Mouse (Mus musculus) MEL (cell line): ENCODE results near the gene Hid1.

Experiments used
- CTCF ChIP-seq, 3 experiments: IDR thresholded peaks in 2 of 3; conservative IDR thresholded peaks in 1 of 3; 2 replicates each; pipeline ENCODE4 v1.5.1; 2011 to 2012; ENCODE audit warnings: low read length in 3 of 3, low read depth in 2 of 3, mild to moderate bottlenecking in 2 of 3, improper control_type of control experiment in 1 of 3, inconsistent platforms in 1 of 3, mixed read lengths in 1 of 3, moderate library complexity in 1 of 3; ENCODE audit not compliant: control insufficient read depth in 1 of 3, insufficient read depth in 1 of 3, poor library complexity in 1 of 3, severe bottlenecking in 1 of 3
- EP300 ChIP-seq, 2 experiments: IDR thresholded peaks; 2 replicates each; pipeline ENCODE4 v1.6.1; 2011; ENCODE audit warnings: improper control_type of control experiment in 2 of 2, low read length in 2 of 2, low read depth in 1 of 2, mild to moderate bottlenecking in 1 of 2
- GATA1 ChIP-seq: IDR thresholded peaks from 2 replicates; pipeline ENCODE4 v1.6.1; 2011; ENCODE audit warnings: low read depth, low read length, improper control_type of control experiment
- HCFC1 ChIP-seq: IDR thresholded peaks from 2 replicates; pipeline ENCODE4 v1.6.1; 2012; ENCODE audit warnings: low read depth, mild to moderate bottlenecking, inconsistent platforms, low read length, improper control_type of control experiment, moderate library complexity
- JUND ChIP-seq: IDR thresholded peaks from 2 replicates; pipeline ENCODE4 v1.6.1; 2011; ENCODE audit warnings: low read depth, mild to moderate bottlenecking, improper control_type of control experiment, low read length
- MAX ChIP-seq: IDR thresholded peaks from 2 replicates; pipeline ENCODE4 v1.6.1; 2011; ENCODE audit warnings: low read length, improper control_type of control experiment
- MEF2A ChIP-seq: IDR thresholded peaks from 2 replicates; pipeline ENCODE4 v1.6.1; 2014; ENCODE audit warnings: low read depth, mild to moderate bottlenecking, inconsistent platforms, low read length, improper control_type of control experiment; ENCODE audit not compliant: poor library complexity, insufficient replicate concordance, severe bottlenecking; ENCODE audit errors: extremely low read depth
- MXI1 ChIP-seq: IDR thresholded peaks from 2 replicates; pipeline ENCODE4 v1.6.1; 2011; ENCODE audit warnings: mild to moderate bottlenecking, low read depth, low read length, improper control_type of control experiment
- POLR2A ChIP-seq, 2 experiments: IDR thresholded peaks; 2 replicates each; pipeline ENCODE4 v1.6.1; 2011 to 2012; ENCODE audit warnings: low read length in 2 of 2, mild to moderate bottlenecking in 2 of 2, control low read depth in 1 of 2, improper control_type of control experiment in 1 of 2, low read depth in 1 of 2, moderate library complexity in 1 of 2; ENCODE audit not compliant: control insufficient read depth in 1 of 2, insufficient read depth in 1 of 2, poor library complexity in 1 of 2
- RCOR1 ChIP-seq: IDR thresholded peaks from 2 replicates; pipeline ENCODE4 v1.6.1; 2012; ENCODE audit warnings: low read depth, mild to moderate bottlenecking, inconsistent platforms, low read length, improper control_type of control experiment
- SIN3A ChIP-seq: IDR thresholded peaks from 2 replicates; pipeline ENCODE4 v1.6.1; 2012; ENCODE audit warnings: low read length, improper control_type of control experiment, inconsistent platforms
- TAL1 ChIP-seq: IDR thresholded peaks from 2 replicates; pipeline ENCODE4 v1.6.1; 2012; ENCODE audit warnings: mild to moderate bottlenecking, inconsistent platforms, low read length, moderate library complexity, mixed read lengths
- TBP ChIP-seq: IDR thresholded peaks from 2 replicates; pipeline ENCODE4 v1.8.0; 2011; ENCODE audit warnings: low read depth, low read length, improper control_type of control experiment
- USF1 ChIP-seq: IDR thresholded peaks from 2 replicates; pipeline ENCODE4 v1.6.1; 2014; ENCODE audit warnings: low read depth, mild to moderate bottlenecking, inconsistent platforms, low read length, improper control_type of control experiment, moderate library complexity

DNA sequence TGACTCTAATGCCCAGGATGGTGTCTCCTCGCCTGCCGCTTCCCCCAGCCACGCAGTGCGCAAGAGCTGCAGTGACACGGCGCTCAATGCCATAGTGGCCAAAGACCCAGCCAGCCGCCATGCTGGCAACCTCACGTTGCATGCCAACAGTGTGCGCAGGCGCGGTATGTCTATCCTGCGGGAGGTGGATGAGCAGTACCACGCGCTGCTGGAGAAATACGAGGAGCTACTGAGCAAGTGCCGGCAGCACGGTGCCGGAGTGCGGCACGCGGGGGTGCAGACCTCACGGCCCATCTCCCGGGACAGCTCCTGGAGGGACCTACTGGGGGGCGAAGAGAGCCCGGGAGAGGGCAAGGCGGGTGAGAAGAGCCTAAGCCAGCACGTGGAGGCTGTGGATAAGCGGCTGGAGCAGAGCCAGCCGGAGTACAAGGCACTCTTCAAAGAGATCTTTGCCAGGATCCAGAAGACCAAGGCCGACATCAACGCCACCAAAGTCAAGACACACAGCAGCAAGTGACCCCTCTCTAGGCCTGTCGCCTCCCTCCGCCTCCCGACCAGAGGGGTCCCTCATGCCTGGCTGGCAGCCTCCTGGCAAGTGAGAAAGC lies 26.3 kb upstream of the Hid1 start:
- TF ChIP-seq POLR2A (IDR thresholded peaks at IDR 0.05; ENCODE audit: control insufficient read depth in 1 of 2, insufficient read depth in 1 of 2, low read depth in 1 of 2, low read length in 2 of 2, poor library complexity in 1 of 2) (no peak), SIN3A (no peak), CTCF (IDR thresholded peaks at IDR 0.05 in 2 of 3, conservative IDR thresholded peaks at IDR 0.05 in 1 of 3; ENCODE audit: control insufficient read depth in 1 of 3, insufficient read depth in 1 of 3, low read depth in 2 of 3, low read length in 3 of 3, poor library complexity in 1 of 3, severe bottlenecking in 1 of 3) (no peak), MAX (no peak), TBP (no peak), RCOR1 (no peak), EP300 (IDR thresholded peaks at IDR 0.05; ENCODE audit: low read depth in 1 of 2, low read length in 2 of 2) (no peak), HCFC1 (no peak), USF1 (no peak), MEF2A (no peak), MXI1 (no peak), GATA1 (no peak), TAL1 (no peak), JUND (no peak)
